Mouse (Mus musculus): ENCODE measurements around the gene Psmd6. TPM values are rescaled to one million over a fixed set of nuclear protein-coding genes. Genes with fewer than 3 reads are reported as not detected.

The Psmd6 gene
- total RNA-seq (2022): 100 to 1,000 TPM; 133 to 144 (median 135) TPM

- DNase-seq: peak; percentile 77
Measured at GRCm38 (mm10) chr14:14120230-14121096, at the start of gene Psmd6. Gene Psmd6 (minus strand): TSS chr14:14120984.

GRCm38 (mm10) chr14:14110710-14111109, 10.1 kb downstream of the Psmd6 start:
- DNase-seq: no peak

- no peak for DNase-seq
Measured at GRCm38 (mm10) chr14:14104930-14105318, 15.9 kb downstream of the Psmd6 start.

GRCm38 (mm10) chr14:14104213-14104929, 16.4 kb downstream of the Psmd6 start:
- no peak for DNase-seq

- DNase-seq: no peak
Measured at GRCm38 (mm10) chr14:14101296-14101695, 19.5 kb downstream of the Psmd6 start.

- no peak for DNase-seq
Measured at GRCm38 (mm10) chr14:14100773-14101280, 20.0 kb downstream of the Psmd6 start.

- DNase-seq: peak; percentile 70
Measured at GRCm38 (mm10) chr14:14098330-14098980, 22.3 kb downstream of the Psmd6 start.

- no peak for DNase-seq
Measured at GRCm38 (mm10) chr14:14090571-14090970, 30.2 kb downstream of the Psmd6 start.

GRCm38 (mm10) chr14:14088016-14088791, 32.6 kb downstream of the Psmd6 start:
- no peak for DNase-seq

- DNase-seq: no peak
Measured at GRCm38 (mm10) chr14:14087348-14087747, 33.4 kb downstream of the Psmd6 start.

- no peak for DNase-seq
Measured at GRCm38 (mm10) chr14:14086711-14087263, 34.0 kb downstream of the Psmd6 start.

GRCm38 (mm10) chr14:14083811-14084210, 37.0 kb downstream of the Psmd6 start:
- no peak for DNase-seq

- DNase-seq: no peak
Measured at GRCm38 (mm10) chr14:14080604-14081194, 40.1 kb downstream of the Psmd6 start.

GRCm38 (mm10) chr14:14071456-14071855, 49.3 kb downstream of the Psmd6 start:
- no peak for DNase-seq

- no peak for DNase-seq
Measured at GRCm38 (mm10) chr14:14070541-14071315, 50.1 kb downstream of the Psmd6 start.

GRCm38 (mm10) chr14:14068553-14068952, 52.2 kb downstream of the Psmd6 start:
- no peak for DNase-seq

GRCm38 (mm10) chr14:14067648-14068472, 52.9 kb downstream of the Psmd6 start:
- no peak for DNase-seq

GRCm38 (mm10) chr14:14066241-14066640, 54.5 kb downstream of the Psmd6 start:
- no peak for DNase-seq

- no peak for DNase-seq
Measured at GRCm38 (mm10) chr14:14065142-14065498, 55.7 kb downstream of the Psmd6 start.
